Mouse (Mus musculus) central nervous system, embryonic 18 days (tissue): ENCODE results near the gene Spo11. TPM values are rescaled to one million over a fixed set of nuclear protein-coding genes. Genes with fewer than 3 reads are reported as not detected.

Experiments
- polyA plus RNA-seq: library from polyadenylated mRNA; depleted of rRNA; stranded (reverse); fragments of >200 nt; gene quantifications from 2 replicates; pipeline ENCODE4 v1.2.3, GENCODE M21; 2012; rRNA removed

Gene Spo11
- polyA plus RNA-seq: 1.5 and 1.9 TPM in 2 replicates

GRCm38 (mm10) chr2:172977409-172978130 is at the start of gene Spo11:
TSS of gene Spo11 (plus strand) at chr2:172977700.

GRCm38 (mm10) chr2:172940003-172940798 is 37.3 kb upstream of the Spo11 start, which contains the start of gene Bmp7:
TSS of gene Bmp7 (minus strand) at chr2:172940321.

GRCm38 (mm10) chr2:172999630-173000284 is 22.3 kb downstream of the Spo11 start, which contains the start of gene Rae1:
TSS of gene Rae1 (plus strand) at chr2:173000117.

GRCm38 (mm10) chr2:173020430-173020829 is 42.9 kb downstream of the Spo11 start, which contains the start of gene Rbm38:
TSS of gene Rbm38 (plus strand) at chr2:173020498.

Other genes starting within 250 kb of the Spo11 start
- 12.3 and 14.4 TPM in 2 replicates for gene Bmp7, start 37.4 kb upstream of the Spo11 start, polyA plus RNA-seq
- gene Rae1, start 22.4 kb downstream of the Spo11 start, polyA plus RNA-seq: 127 and 138 TPM in 2 replicates
- gene Rbm38, start 42.8 kb downstream of the Spo11 start, polyA plus RNA-seq: 15.3 and 20.8 TPM in 2 replicates
- not detected in 2 replicates for gene Ctcfl, start 141.8 kb downstream of the Spo11 start, polyA plus RNA-seq
- 0.03 TPM in 1 of 2 replicates, not detected in the other for gene Pck1, start 175.3 kb downstream of the Spo11 start, polyA plus RNA-seq
- 0.36 and 0.38 TPM in 2 replicates for gene Zbp1, start 241.2 kb downstream of the Spo11 start, polyA plus RNA-seq